17 mouse cellular contexts compared by ENCODE assay signal in genomic region chr1:34047285-34047684, GRCm38 (mm10).
DNase-seq lines count a peak whose midpoint lies in the region; ATAC-seq lines count a peak whose summit lies in the region.
"Had no signal": no experiment of that assay in that cellular context is flagged by ENCODE, and none has a peak within 500 bp of the region (broad histone marks: within the 10 kb centered on the region; RNA-seq: fewer than 3 reads in every experiment).

No protein-coding gene starts in this region.

- peak; percentile 42 for DNase-seq in cerebellum, adult 11-12 months
- DNase-seq in cerebellum, postnatal 4 days (ENCODE audit: low spot score in 2 of 2), result no peak
- DNase-seq in left cerebral cortex, postnatal 4 days, result peak; percentile 17
- DNase-seq in left cerebral cortex, postnatal 36 days (ENCODE audit: low spot score in 2 of 2), result no peak
- DNase-seq in thymus, adult 18-20 months, result no peak
- DNase-seq: embryo, embryonic 11 days; kidney, adult 11 months; midbrain, embryonic 14.5 days; spleen, adult 18-20 months; thymus, postnatal 4 days had no signal

- H3K9me3 ChIP-seq in hindbrain, embryonic 13.5 days, result no peaks in the 10 kb centered on the region
- H3K9me3 ChIP-seq: hindbrain, embryonic 10.5 days had no signal

- no peak overlapping the region for H3K9ac ChIP-seq in hindbrain, embryonic 13.5 days
- H3K9ac ChIP-seq: liver, embryonic 14.5 days had no signal

- H3K4me3 ChIP-seq in brown adipose tissue, adult 24 weeks (ENCODE audit: insufficient read depth, low read depth, low read length), result no peak overlapping the region
- no peak overlapping the region for H3K4me3 ChIP-seq in hindbrain, embryonic 13.5 days
- H3K4me3 ChIP-seq: hindbrain, embryonic 10.5 days had no signal

- no peak for ATAC-seq in hindbrain, embryonic 13.5 days (ENCODE audit: low FRiP score)
- ATAC-seq: forebrain, embryonic 16.5 days; lung, postnatal 0 days had no signal

- H3K4me1 ChIP-seq in brown adipose tissue, adult 24 weeks (ENCODE audit: control insufficient read depth, insufficient read depth, insufficient read length, low read length), result peaks cover 34% of the 10 kb centered on the region
- peaks cover 28% of the 10 kb centered on the region for H3K4me1 ChIP-seq in hindbrain, embryonic 13.5 days (replicated peaks)

- no peak overlapping the region for H3K4me2 ChIP-seq in hindbrain, embryonic 13.5 days

- H3K27me3 ChIP-seq in hindbrain, embryonic 13.5 days, result no peaks in the 10 kb centered on the region

- H3K27ac ChIP-seq in brown adipose tissue, adult 24 weeks (replicated peaks; ENCODE audit: low read depth, low read length), result peak overlapping the region; percentile 34; the same call in 1 of the 2 replicates
- H3K27ac ChIP-seq in hindbrain, embryonic 13.5 days, result no peak overlapping the region
- H3K27ac ChIP-seq: hindbrain, embryonic 10.5 days; kidney, postnatal 0 days; liver, embryonic 14.5 days had no signal

- WGBS in hindbrain, embryonic 13.5 days, result 82% methylated on average over 3 of the region's 3 CpGs

- no peaks in the 10 kb centered on the region for H3K36me3 ChIP-seq in hindbrain, embryonic 13.5 days
- H3K36me3 ChIP-seq: hindbrain, embryonic 10.5 days had no signal

- intact Hi-C loops in left cerebral cortex, postnatal 4 days (cut with DNase I), result no loop called here
- intact Hi-C loops in left cerebral cortex, postnatal 36 days (cut with DNase I), result no loop called here

Comparison
In these comparisons a context has a peak if more than half of its experiments do, and no peak if none do; other contexts are left out.
1. DNase-seq: peak in cerebellum, adult 11-12 months (single experiment) and left cerebral cortex, postnatal 4 days (single experiment); none in cerebellum, postnatal 4 days (0 of 2), left cerebral cortex, postnatal 36 days (0 of 2) and thymus, adult 18-20 months (0 of 2).